Mouse (Mus musculus) heart, adult 2 months (tissue): ENCODE measurements around the gene Shc1. TPM values are rescaled to one million over a fixed set of nuclear protein-coding genes. Genes with fewer than 3 reads are reported as not detected.
A peak's percentile ranks its signal among the peaks of the same experiment; 100 is the strongest.

Experiments
- DNase-seq, 2 experiments: peaks; one replicate each; pipeline ENCODE4 v3.0.0; 2021
- H3K27ac ChIP-seq: fragments of 200-600 bp; 2 replicates; pipeline ENCODE4 v1.8.1; 2022
- H3K27me3 ChIP-seq: fragments of 200-500 bp; 2 replicates; pipeline ENCODE4 v1.6.1; 2012; ENCODE audit warnings: mild to moderate bottlenecking, low read length, inconsistent platforms, mixed read lengths; ENCODE audit not compliant: control insufficient read depth, insufficient read depth
- H3K36me3 ChIP-seq: fragments of 200-500 bp; 2 replicates; pipeline ENCODE4 v1.6.1; 2012; ENCODE audit warnings: low read length, inconsistent platforms; ENCODE audit not compliant: control insufficient read depth, insufficient read depth
- H3K4me1 ChIP-seq: fragments of 200-500 bp; 2 replicates; pipeline ENCODE4 v1.6.1; 2011; ENCODE audit warnings: low read length; ENCODE audit not compliant: control insufficient read depth, insufficient read depth
- H3K4me3 ChIP-seq: fragments of 200-600 bp; 2 replicates; pipeline ENCODE4 v1.8.1; 2022
- H3K79me2 ChIP-seq: fragments of 200-500 bp; replicated peaks from 2 replicates; pipeline ENCODE4 v1.6.1; 2012; ENCODE audit warnings: mild to moderate bottlenecking, inconsistent platforms, low read length, moderate library complexity, mixed read lengths; ENCODE audit not compliant: control insufficient read depth, insufficient read depth
- H3K9ac ChIP-seq: fragments of 200-500 bp; 2 replicates; pipeline ENCODE4 v1.6.1; 2012; ENCODE audit warnings: low read depth, mild to moderate bottlenecking, control low read depth, inconsistent platforms, low read length, mixed read lengths
- CTCF ChIP-seq: fragments of 200-600 bp; IDR thresholded peaks from 2 replicates; pipeline ENCODE4 v1.8.1; 2022; ENCODE audit warnings: antibody characterized with exemption, mild to moderate bottlenecking, moderate library complexity
- EP300 ChIP-seq: fragments of 200-500 bp; IDR thresholded peaks from 2 replicates; pipeline ENCODE4 v1.6.1; 2011; ENCODE audit warnings: low read depth, low read length, control low read depth; ENCODE audit not compliant: insufficient read depth
- POLR2A ChIP-seq: fragments of 200-500 bp; IDR thresholded peaks from 2 replicates; pipeline ENCODE4 v1.6.1; 2011; ENCODE audit warnings: mild to moderate bottlenecking, low read depth, low read length, control low read depth; ENCODE audit not compliant: insufficient read depth
- WGBS: fragments of 180-500 bp; shearing (Covaris S2); methylation state at CpG from one replicate; pipeline ENCODE4 v1.1.7; 2018; 5-methylcytosine and 5-hydroxymethylcytosine counted together
- intact Hi-C: fragments of 180-260 bp; cut with DNase I; formaldehyde crosslinking; loops from one replicate; pipeline ENCODE4 v1.15.1; 2025
- polyA plus RNA-seq: library from polyadenylated mRNA; depleted of rRNA; stranded (reverse); fragments of >200 nt; gene quantifications from 2 replicates; pipeline ENCODE4 v1.2.3, GENCODE M21; 2012
- total RNA-seq, 2 experiments: library from RNA; stranded (reverse); gene quantifications; 2 replicates each; pipeline ENCODE4 v1.2.3; 2021

Gene Shc1
- total and polyA plus RNA-seq, 3 experiments: 31.6 to 32.4 (median 32.0) TPM

- DNase-seq: no peak
- H3K4me1 ChIP-seq: peaks cover 2% of the 10 kb centered on the region; the same call in 1 of the 2 replicates
- H3K79me2 ChIP-seq: no peaks in the 10 kb centered on the region
- peak overlapping the region; percentile 79; the same call in 1 of the 2 replicates for H3K9ac ChIP-seq
- 66% methylated on average over 10 of the region's 10 CpGs for WGBS
- H3K4me3 ChIP-seq: peak overlapping the region; percentile 72
- no peaks in the 10 kb centered on the region for H3K36me3 ChIP-seq
- H3K27ac ChIP-seq: peak overlapping the region; percentile 91
- intact Hi-C loops: loop anchor here (5.0 kb wide), 1 partner anchor 46 kb away; no protein-coding TSS in a partner anchor
- no peaks in the 10 kb centered on the region for H3K27me3 ChIP-seq
- TF ChIP-seq CTCF (no peak), EP300 (no peak), POLR2A (no peak)
Observed at GRCm38 (mm10) chr3:89410864-89411263, 7.4 kb upstream of the Shc1 start.

GRCm38 (mm10) chr3:89411490-89412393 lies 6.5 kb upstream of the Shc1 start, which contains the start of gene Flad1:
Gene Flad1 (minus strand): TSS chr3:89411870.
- H3K79me2 ChIP-seq: 0 out of 2 replicates have a peak, but pooled peaks cover 2% of the 10 kb centered on the region
- no peaks in the 10 kb centered on the region for H3K27me3 ChIP-seq
- peak within 1 kb of the TSS; percentile 91 for H3K27ac ChIP-seq
- intact Hi-C loops: loop anchor here (5.0 kb wide), 1 partner anchor 46 kb away; no protein-coding TSS in a partner anchor
- peak within 1 kb of the TSS; percentile 79 for H3K9ac ChIP-seq
- H3K36me3 ChIP-seq: no peaks in the 10 kb centered on the region
- 3% methylated on average over 28 of the region's 28 CpGs for WGBS
- peaks cover 2% of the 10 kb centered on the region; the same call in 1 of the 2 replicates for H3K4me1 ChIP-seq
- no peak; the same call in 1 of the 2 replicates for TF ChIP-seq POLR2A
- TF ChIP-seq EP300: peak; percentile 77
- no peak for TF ChIP-seq CTCF
- peak within 1 kb of the TSS; percentile 72 for H3K4me3 ChIP-seq
- DNase-seq: peak; percentile 97 to 99

GRCm38 (mm10) chr3:89416158-89416557 lies 2.1 kb upstream of the Shc1 start:
- Histone ChIP-seq H3K4me3 (no peak overlapping the region), H3K79me2 (peaks cover 2% of the 10 kb centered on the region; the same call in 1 of the 2 replicates), H3K27ac (no peak overlapping the region), H3K27me3 (no peaks in the 10 kb centered on the region), H3K9ac (no peak overlapping the region), H3K36me3 (no peaks in the 10 kb centered on the region), H3K4me1 (peaks cover 8% of the 10 kb centered on the region)
- 93% methylated on average over 8 of the region's 8 CpGs for WGBS
- no peak for DNase-seq
- intact Hi-C loops: no loop called here
- no peak for TF ChIP-seq CTCF
- no peak for TF ChIP-seq POLR2A
- no peak for TF ChIP-seq EP300

GRCm38 (mm10) chr3:89417131-89417530 lies 1.1 kb upstream of the Shc1 start:
- Histone ChIP-seq H3K4me3 (no peak overlapping the region), H3K4me1 (peaks cover 8% of the 10 kb centered on the region), H3K27ac (no peak overlapping the region), H3K36me3 (no peaks in the 10 kb centered on the region), H3K9ac (no peak overlapping the region), H3K27me3 (no peaks in the 10 kb centered on the region), H3K79me2 (peaks cover 2% of the 10 kb centered on the region; the same call in 1 of the 2 replicates)
- 22% methylated on average over 2 of the region's 2 CpGs for WGBS
- intact Hi-C loops: no loop called here
- TF ChIP-seq CTCF (no peak), POLR2A (no peak), EP300 (no peak)
- DNase-seq: no peak

GRCm38 (mm10) chr3:89417840-89418169 lies 438 bp upstream of the Shc1 start:
- intact Hi-C loops: loop anchor here (2.0 kb wide), 1 partner anchor 19 kb away; the partner anchor contains the start of gene Pbxip1
- WGBS: under 1% methylated on average over 20 of the region's 20 CpGs
- no peak for TF ChIP-seq EP300
- no peak for TF ChIP-seq POLR2A
- no peak for TF ChIP-seq CTCF
- DNase-seq: no peak
- H3K36me3 ChIP-seq: no peaks in the 10 kb centered on the region
- peak overlapping the region; percentile 88 for H3K4me3 ChIP-seq
- H3K4me1 ChIP-seq: peaks cover 8% of the 10 kb centered on the region
- no peak overlapping the region for H3K9ac ChIP-seq
- H3K79me2 ChIP-seq: peaks cover 2% of the 10 kb centered on the region; the same call in 1 of the 2 replicates
- no peak overlapping the region; the same call in 1 of the 2 replicates for H3K27ac ChIP-seq
- H3K27me3 ChIP-seq: no peaks in the 10 kb centered on the region
